Mouse (Mus musculus) testis, adult 2 months (tissue): ENCODE results near the gene Rps6ka5. TPM values are rescaled to one million over a fixed set of nuclear protein-coding genes. Genes with fewer than 3 reads are reported as not detected.

Experiments
- H3K27ac ChIP-seq: fragments of 200-500 bp; 2 replicates; pipeline ENCODE4 v1.5.1; 2012; ENCODE audit warnings: low read depth, low read length; ENCODE audit not compliant: control insufficient read depth, insufficient read depth
- H3K27me3 ChIP-seq: fragments of 200-500 bp; 2 replicates; pipeline ENCODE4 v1.6.1; 2012; ENCODE audit warnings: mild to moderate bottlenecking, low read length, moderate library complexity; ENCODE audit not compliant: control insufficient read depth, insufficient read depth
- H3K36me3 ChIP-seq: fragments of 200-500 bp; 2 replicates; pipeline ENCODE4 v1.6.1; 2012; ENCODE audit warnings: mild to moderate bottlenecking, low read length; ENCODE audit not compliant: control insufficient read depth, insufficient read depth
- H3K4me1 ChIP-seq: fragments of 200-500 bp; 2 replicates; pipeline ENCODE4 v1.6.1; 2012; ENCODE audit warnings: low read length; ENCODE audit not compliant: control insufficient read depth, insufficient read depth
- H3K4me3 ChIP-seq: fragments of 200-500 bp; 2 replicates; pipeline ENCODE4 v1.5.1; 2012; ENCODE audit warnings: low read depth, mild to moderate bottlenecking, low read length, moderate library complexity, mixed read lengths; ENCODE audit not compliant: control insufficient read depth
- CTCF ChIP-seq: fragments of 200-500 bp; IDR thresholded peaks from 2 replicates; pipeline ENCODE4 v1.5.1; 2012; ENCODE audit warnings: low read depth, mild to moderate bottlenecking, inconsistent platforms, low read length, moderate library complexity; ENCODE audit not compliant: control insufficient read depth, insufficient read depth, insufficient replicate concordance
- POLR2A ChIP-seq: fragments of 200-500 bp; IDR thresholded peaks from 2 replicates; pipeline ENCODE4 v1.6.1; 2012; ENCODE audit warnings: low read depth, mild to moderate bottlenecking, inconsistent platforms, low read length, moderate library complexity; ENCODE audit not compliant: control insufficient read depth
- polyA plus RNA-seq: library from polyadenylated mRNA; depleted of rRNA; stranded (reverse); fragments of >200 nt; gene quantifications from 2 replicates; pipeline ENCODE4 v1.2.3, GENCODE M21; 2012

Rps6ka5 gene
- polyA plus RNA-seq, 1 experiment: 4.1 TPM

DNA sequence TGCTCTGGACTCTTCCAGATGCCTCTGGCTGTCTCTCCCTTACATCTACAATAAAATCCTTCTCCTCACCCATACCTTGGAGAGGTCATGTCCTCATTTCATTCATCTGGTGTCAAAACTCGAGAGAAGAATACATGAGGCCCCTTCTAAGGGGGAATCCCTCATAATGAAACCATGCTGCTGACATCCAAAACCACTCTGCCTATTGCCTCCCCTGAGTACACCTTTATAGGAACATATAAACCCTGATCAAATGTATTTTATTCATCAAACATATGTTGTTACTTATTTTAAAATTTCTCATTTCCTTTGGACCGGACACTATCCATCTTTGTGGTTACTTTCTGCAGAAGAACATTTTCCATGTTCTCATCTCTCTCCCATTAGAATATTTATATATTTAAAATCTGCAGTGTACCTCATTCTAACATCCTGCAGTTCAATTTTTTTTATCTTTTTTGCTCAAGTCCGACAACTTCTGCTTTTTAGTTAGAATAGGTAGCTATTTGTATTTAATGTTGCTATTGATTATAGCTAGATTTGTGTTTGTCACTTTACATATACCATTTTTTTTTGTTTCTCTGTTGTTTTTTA, 101.8 kb downstream of the Rps6ka5 start:
- H3K4me3 ChIP-seq: no peak overlapping the region
- H3K27ac ChIP-seq: no peak overlapping the region
- TF ChIP-seq CTCF (no peak), POLR2A (no peak)
- no peaks in the 10 kb centered on the region for H3K27me3 ChIP-seq
- no peaks in the 10 kb centered on the region for H3K4me1 ChIP-seq
- no peaks in the 10 kb centered on the region for H3K36me3 ChIP-seq

DNA sequence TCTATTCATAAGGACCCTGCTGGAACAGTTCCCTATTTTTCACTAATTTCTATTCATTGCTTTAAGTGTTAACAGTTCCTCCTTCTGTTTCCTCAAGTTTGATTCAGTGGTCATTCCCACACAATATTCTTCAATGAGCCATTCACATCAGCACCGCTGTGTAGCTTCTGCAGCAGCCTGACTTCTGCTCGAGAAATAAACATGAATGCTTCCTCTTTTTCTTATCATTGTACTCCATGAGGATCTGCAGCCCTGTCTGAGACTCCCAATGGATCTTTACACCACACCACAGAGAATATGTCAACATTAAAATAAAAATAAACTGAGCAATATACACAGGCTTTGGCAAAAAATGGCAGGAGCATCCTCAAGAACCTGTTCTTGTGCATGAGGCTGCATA, 111.5 kb downstream of the Rps6ka5 start:
- Histone ChIP-seq H3K36me3 (no peaks in the 10 kb centered on the region; the same call in 1 of the 2 replicates), H3K4me1 (no peaks in the 10 kb centered on the region), H3K27me3 (no peaks in the 10 kb centered on the region), H3K4me3 (no peak overlapping the region), H3K27ac (no peak overlapping the region)
- TF ChIP-seq POLR2A (no peak), CTCF (no peak)

DNA sequence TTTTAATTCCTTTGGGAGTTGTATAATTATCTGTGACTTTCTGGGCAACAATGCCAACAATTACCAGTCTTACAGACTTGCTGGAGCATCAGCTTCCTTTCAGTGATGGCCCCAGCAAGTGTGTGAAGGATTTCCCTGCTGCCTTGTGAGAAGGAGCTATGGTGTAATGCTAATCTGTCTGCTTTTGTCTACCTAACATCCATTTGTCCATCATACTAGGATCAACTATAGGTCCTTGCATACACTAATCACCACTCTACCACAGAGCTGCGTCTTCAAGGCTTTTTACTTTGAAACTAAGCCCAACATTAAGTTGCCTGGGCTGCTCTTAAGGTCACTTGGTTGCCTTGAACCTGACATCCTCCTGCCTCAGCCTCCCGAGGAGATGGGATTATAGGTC, 112.9 kb downstream of the Rps6ka5 start:
- no peak overlapping the region for H3K4me3 ChIP-seq
- H3K27me3 ChIP-seq: no peaks in the 10 kb centered on the region
- H3K27ac ChIP-seq: no peak overlapping the region
- H3K4me1 ChIP-seq: no peaks in the 10 kb centered on the region
- H3K36me3 ChIP-seq: no peaks in the 10 kb centered on the region; the same call in 1 of the 2 replicates
- TF ChIP-seq CTCF (no peak), POLR2A (no peak)

DNA sequence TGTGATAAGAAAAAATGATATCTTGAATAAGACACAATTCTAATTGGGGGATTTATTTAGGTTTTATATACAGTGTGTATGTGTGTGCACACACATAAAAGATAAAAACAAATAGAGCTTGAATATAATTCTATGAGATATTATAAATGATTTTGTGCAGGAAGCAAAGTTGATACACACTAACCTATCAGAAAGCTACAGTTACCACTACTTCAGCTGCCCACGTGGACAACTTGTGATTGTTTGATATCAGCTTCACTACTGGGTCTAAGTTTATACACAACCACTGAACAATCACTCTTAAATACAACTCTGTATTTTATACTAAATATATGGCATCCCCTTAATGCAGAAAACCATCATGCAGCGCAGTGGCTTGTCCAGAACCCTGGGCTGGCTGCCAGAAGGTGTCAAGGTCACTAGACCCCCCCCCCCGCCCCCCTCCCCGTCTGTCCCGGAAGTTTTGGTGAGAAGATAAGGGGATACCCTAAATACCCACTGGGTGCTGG, 113.5 kb downstream of the Rps6ka5 start:
- Histone ChIP-seq H3K27ac (no peak overlapping the region), H3K27me3 (no peaks in the 10 kb centered on the region), H3K4me1 (no peaks in the 10 kb centered on the region), H3K4me3 (no peak overlapping the region), H3K36me3 (no peaks in the 10 kb centered on the region; the same call in 1 of the 2 replicates)
- TF ChIP-seq CTCF (no peak), POLR2A (no peak)

DNA sequence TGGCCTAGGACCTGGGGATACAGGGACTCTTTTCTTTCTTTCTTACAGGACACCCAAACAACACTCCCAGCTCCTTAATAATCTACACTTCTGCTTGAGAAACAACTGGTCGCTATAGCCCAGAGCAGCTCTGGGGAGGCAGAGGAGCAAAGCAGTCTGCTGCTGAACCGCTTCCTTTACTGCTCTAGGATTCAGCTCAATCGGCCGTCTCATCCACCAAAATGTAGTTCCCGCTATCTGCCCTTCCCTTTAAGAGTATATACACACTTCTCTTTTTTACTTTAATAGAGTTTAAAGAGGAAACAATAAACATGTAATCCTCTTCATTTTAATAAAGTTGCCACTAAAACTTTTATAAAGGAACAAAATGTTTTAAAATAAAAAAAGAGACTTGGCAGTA, 117.0 kb downstream of the Rps6ka5 start:
- no peak overlapping the region for H3K27ac ChIP-seq
- no peaks in the 10 kb centered on the region for H3K4me1 ChIP-seq
- TF ChIP-seq POLR2A (no peak), CTCF (no peak)
- no peaks in the 10 kb centered on the region for H3K27me3 ChIP-seq
- no peak overlapping the region for H3K4me3 ChIP-seq
- no peaks in the 10 kb centered on the region for H3K36me3 ChIP-seq

DNA sequence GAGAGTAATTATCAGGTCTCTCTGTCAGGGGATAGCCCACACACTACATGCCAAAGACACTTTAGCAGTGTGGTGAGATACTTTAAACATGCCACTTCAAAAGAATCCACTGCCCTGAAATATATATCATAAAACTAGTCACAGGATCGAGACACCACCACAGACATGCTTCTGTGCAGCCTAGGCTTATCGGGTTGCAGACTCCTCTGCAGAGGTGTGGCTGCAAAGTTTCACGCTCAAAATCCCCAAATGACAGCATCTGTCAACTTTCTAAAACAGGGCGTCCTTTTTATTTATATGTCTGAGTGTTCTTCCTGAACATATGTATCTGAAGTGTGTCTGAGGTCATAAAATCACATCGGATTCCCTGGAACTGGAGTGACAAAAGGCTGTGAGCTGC, 117.7 kb downstream of the Rps6ka5 start:
- H3K4me3 ChIP-seq: no peak overlapping the region
- no peak for TF ChIP-seq CTCF
- no peak for TF ChIP-seq POLR2A
- no peaks in the 10 kb centered on the region for H3K36me3 ChIP-seq
- no peaks in the 10 kb centered on the region for H3K27me3 ChIP-seq
- no peak overlapping the region for H3K27ac ChIP-seq
- H3K4me1 ChIP-seq: no peaks in the 10 kb centered on the region

DNA sequence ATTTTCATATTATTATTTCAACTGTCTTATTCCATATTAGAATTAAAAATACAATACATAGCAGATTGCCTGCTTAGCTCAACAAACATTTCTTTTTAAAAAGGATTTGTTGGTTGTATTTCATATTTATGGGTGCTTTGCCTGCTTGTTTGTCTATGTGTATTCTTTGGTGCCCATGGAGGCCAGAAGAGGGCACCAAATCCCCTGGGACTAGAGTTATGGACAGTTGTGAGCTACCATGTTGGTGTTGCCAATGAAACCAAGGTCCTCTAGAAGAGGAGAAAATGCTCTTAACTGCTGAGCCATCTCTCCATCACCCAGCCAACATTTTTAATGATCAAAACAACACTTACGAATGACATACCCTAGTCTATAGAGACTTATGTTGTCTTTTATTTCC, 120.0 kb downstream of the Rps6ka5 start:
- Histone ChIP-seq H3K4me3 (no peak overlapping the region), H3K36me3 (no peaks in the 10 kb centered on the region), H3K27me3 (no peaks in the 10 kb centered on the region), H3K4me1 (no peaks in the 10 kb centered on the region), H3K27ac (no peak overlapping the region)
- TF ChIP-seq CTCF (no peak), POLR2A (no peak)

DNA sequence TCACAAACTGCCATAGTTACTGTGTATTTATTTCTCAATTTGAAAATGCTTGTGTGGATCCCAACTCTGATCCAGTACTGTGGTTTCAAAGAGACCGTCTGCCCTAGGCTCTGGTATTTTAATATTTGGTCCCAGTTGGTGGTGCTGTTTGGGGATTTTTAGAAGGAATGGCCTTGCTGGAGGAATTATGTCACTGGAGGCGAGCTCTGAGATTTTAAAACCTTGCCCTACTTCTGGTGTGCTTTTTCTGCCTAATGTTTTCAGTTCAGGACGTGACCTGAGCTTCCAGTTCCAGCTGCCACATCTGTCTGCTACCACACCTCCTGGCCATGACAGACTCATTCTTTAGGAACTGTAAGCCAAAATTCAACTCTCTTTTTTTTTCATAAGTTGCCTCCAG, 121.2 kb downstream of the Rps6ka5 start:
- Histone ChIP-seq H3K27me3 (no peaks in the 10 kb centered on the region), H3K36me3 (no peaks in the 10 kb centered on the region), H3K4me3 (no peak overlapping the region), H3K27ac (no peak overlapping the region), H3K4me1 (no peaks in the 10 kb centered on the region)
- TF ChIP-seq POLR2A (no peak), CTCF (no peak)
